Mouse (Mus musculus) G1E (cell line): ENCODE measurements around the gene Itgav. TPM values are rescaled to one million over a fixed set of nuclear protein-coding genes. Genes with fewer than 3 reads are reported as not detected.

ENCODE experiments used
- ATAC-seq: 2 replicates; pipeline ENCODE4 v1.8.0; 2016; ENCODE audit warnings: mild to moderate bottlenecking; ENCODE audit not compliant: insufficient number of reproducible peaks, poor library complexity, low FRiP score, severe bottlenecking; ENCODE audit errors: extremely low read depth
- DNase-seq: peaks from one replicate; pipeline ENCODE4 v3.0.0; 2012; ENCODE audit warnings: low spot score
- H3K27me3 ChIP-seq: 2 replicates; pipeline ENCODE4 v1.6.1; 2012; ENCODE audit warnings: mild to moderate bottlenecking, low read length, inconsistent platforms; ENCODE audit not compliant: insufficient read depth
- H3K36me3 ChIP-seq: replicated peaks from 2 replicates; pipeline ENCODE3; 2012; ENCODE audit warnings: mild to moderate bottlenecking, inconsistent platforms
- H3K4me1 ChIP-seq: 2 replicates; pipeline ENCODE4 v1.6.1; 2012; ENCODE audit warnings: low read depth, low read length, inconsistent platforms, mixed read lengths; ENCODE audit not compliant: insufficient read depth
- H3K4me3 ChIP-seq: 2 replicates; pipeline ENCODE4 v1.5.1; 2012; ENCODE audit warnings: low read depth, mild to moderate bottlenecking, inconsistent platforms, low read length, moderate library complexity, mixed read lengths
- H3K9me3 ChIP-seq: replicated peaks from 2 replicates; pipeline ENCODE4 v1.6.1; 2012; ENCODE audit warnings: inconsistent platforms
- CTCF ChIP-seq: IDR thresholded peaks from 2 replicates; pipeline ENCODE4 v1.5.1; 2012; ENCODE audit warnings: low read depth, low read length, inconsistent platforms, mixed read lengths
- GATA1 ChIP-seq: IDR thresholded peaks from 2 replicates; pipeline ENCODE4 v1.6.1; 2012; ENCODE audit warnings: borderline replicate concordance, low read length, inconsistent platforms, mixed read lengths
- GATA2 ChIP-seq: IDR thresholded peaks from 2 replicates; pipeline ENCODE4 v1.6.1; 2012; ENCODE audit warnings: low read depth, low read length, inconsistent platforms, borderline replicate concordance
- POLR2AphosphoS5 ChIP-seq: IDR thresholded peaks from 2 replicates; pipeline ENCODE4 v1.6.1; 2012; ENCODE audit warnings: low read depth, low read length, inconsistent platforms; ENCODE audit not compliant: insufficient replicate concordance
- TAL1 ChIP-seq: conservative IDR thresholded peaks from 2 replicates; pipeline ENCODE4 v1.6.1; 2012; ENCODE audit warnings: low read depth, low read length, inconsistent platforms, mixed read lengths
- polyA plus RNA-seq: library from polyadenylated mRNA; stranded (reverse); fragments of >175 nt; gene quantifications from 2 replicates; pipeline ENCODE4 v1.2.3, GENCODE M21; 2012
- total RNA-seq, 2 experiments: library from RNA; stranded (forward) in 1 of 2; stranded (reverse) in 1 of 2; fragments of 200-1000 nt in 1 of 2; fragments of >200 nt in 1 of 2; fragmentation: Nextera tagmentation in 1 of 2; gene quantifications; 2 replicates each; pipeline ENCODE4 v1.2.3; 2014 to 2017

Gene Itgav
- total and polyA plus RNA-seq, 3 experiments = 18.0 to 26.0 (median 19.8) TPM

GRCm38 (mm10) chr2:83694061-83694460, 30.1 kb upstream of the Itgav start:
- TF ChIP-seq GATA1 = no peak
- no peak for TF ChIP-seq CTCF
- TF ChIP-seq TAL1 = no peak
- no peak for TF ChIP-seq GATA2
- H3K4me1 ChIP-seq = no peaks in the 10 kb centered on the region
- ATAC-seq (no peak), DNase-seq (no peak)
- no peaks in the 10 kb centered on the region; the same call in 1 of the 2 replicates for H3K27me3 ChIP-seq
- H3K9me3 ChIP-seq = peaks cover 4% of the 10 kb centered on the region; the same call in 1 of the 2 replicates
- no peak overlapping the region for H3K4me3 ChIP-seq
- no peaks in the 10 kb centered on the region for H3K36me3 ChIP-seq

- DNase-seq (no peak), ATAC-seq (no peak)
- no peaks in the 10 kb centered on the region for H3K4me1 ChIP-seq
- no peaks in the 10 kb centered on the region for H3K36me3 ChIP-seq
- no peak for TF ChIP-seq POLR2AphosphoS5
- no peak for TF ChIP-seq GATA1
- TF ChIP-seq GATA2 = no peak
- no peak for TF ChIP-seq TAL1
- TF ChIP-seq CTCF = no peak
- no peaks in the 10 kb centered on the region for H3K9me3 ChIP-seq
- no peak overlapping the region for H3K4me3 ChIP-seq
- peaks cover 3% of the 10 kb centered on the region; the same call in 1 of the 2 replicates for H3K27me3 ChIP-seq
These were observed 28.6 kb upstream of the Itgav start for GRCm38 (mm10) chr2:83695345-83696247.

GRCm38 (mm10) chr2:83698484-83698883, 25.7 kb upstream of the Itgav start:
- ATAC-seq (no peak), DNase-seq (no peak)
- Histone ChIP-seq H3K36me3 (no peaks in the 10 kb centered on the region), H3K9me3 (no peaks in the 10 kb centered on the region), H3K4me1 (no peaks in the 10 kb centered on the region), H3K27me3 (peaks cover 5% of the 10 kb centered on the region; the same call in 1 of the 2 replicates), H3K4me3 (no peak overlapping the region)
- TF ChIP-seq CTCF (no peak), GATA1 (no peak), GATA2 (no peak), TAL1 (no peak), POLR2AphosphoS5 (no peak)

DNA sequence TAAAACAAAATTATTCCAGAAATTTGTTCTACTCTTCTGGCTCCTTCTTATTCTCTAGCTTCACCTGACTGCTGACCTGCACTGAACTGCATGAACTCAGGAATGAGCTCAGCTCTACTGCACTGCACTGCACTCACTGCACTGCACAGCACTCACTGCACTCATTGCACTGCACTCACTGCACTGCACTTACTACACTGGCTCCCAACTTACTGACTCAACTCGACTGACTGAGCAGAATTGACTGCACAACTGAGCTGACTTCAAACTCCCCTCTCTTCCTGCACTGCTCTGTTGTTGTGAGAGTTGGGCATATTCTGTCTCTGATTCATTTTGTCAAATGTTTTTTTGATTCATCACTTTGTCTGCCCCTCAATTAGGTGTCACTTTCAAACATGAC, 24.9 kb upstream of the Itgav start:
- no peak for ATAC-seq
- H3K36me3 ChIP-seq = no peaks in the 10 kb centered on the region
- no peaks in the 10 kb centered on the region for H3K4me1 ChIP-seq
- no peaks in the 10 kb centered on the region for H3K9me3 ChIP-seq
- DNase-seq = no peak
- peaks cover 5% of the 10 kb centered on the region; the same call in 1 of the 2 replicates for H3K27me3 ChIP-seq
- no peak for TF ChIP-seq GATA1
- no peak for TF ChIP-seq CTCF
- TF ChIP-seq TAL1 = no peak
- TF ChIP-seq GATA2 = no peak
- TF ChIP-seq POLR2AphosphoS5 = no peak
- H3K4me3 ChIP-seq = no peak overlapping the region

GRCm38 (mm10) chr2:83700667-83701066, 23.5 kb upstream of the Itgav start:
- Histone ChIP-seq H3K36me3 (no peaks in the 10 kb centered on the region), H3K4me1 (no peaks in the 10 kb centered on the region), H3K27me3 (peaks cover 5% of the 10 kb centered on the region; the same call in 1 of the 2 replicates), H3K9me3 (no peaks in the 10 kb centered on the region), H3K4me3 (no peak overlapping the region)
- DNase-seq (no peak), ATAC-seq (no peak)
- TF ChIP-seq GATA2 (no peak), GATA1 (no peak), POLR2AphosphoS5 (no peak), CTCF (no peak), TAL1 (no peak)

- no peaks in the 10 kb centered on the region for H3K36me3 ChIP-seq
- ATAC-seq = no peak
- peaks cover 8% of the 10 kb centered on the region; the same call in 1 of the 2 replicates for H3K27me3 ChIP-seq
- H3K4me1 ChIP-seq = no peaks in the 10 kb centered on the region
- no peaks in the 10 kb centered on the region for H3K9me3 ChIP-seq
- no peak for DNase-seq
- TF ChIP-seq POLR2AphosphoS5 (no peak), TAL1 (no peak), CTCF (no peak)
- no peak overlapping the region for H3K4me3 ChIP-seq
These were observed 21.8 kb upstream of the Itgav start for GRCm38 (mm10) chr2:83702411-83702810.
